Mouse (Mus musculus) heart, adult 8-10 months (tissue): ENCODE results near the gene St6galnac5. TPM values are rescaled to one million over a fixed set of nuclear protein-coding genes. Genes with fewer than 3 reads are reported as not detected.
"Not testable (repeated sequence)": the region's sequence is repeated elsewhere in the genome, so short reads cannot be mapped to it uniquely, and the experiment has no call there.

ENCODE experiments used
- DNase-seq: peaks from one replicate; pipeline ENCODE4 v3.0.0; 2022; ENCODE audit warnings: low spot score
- total RNA-seq, 4 experiments: library from RNA; stranded (reverse); gene quantifications; 2 replicates each; pipeline ENCODE4 v1.2.4; 2022

The St6galnac5 gene
- total RNA-seq, 4 experiments from 2014 or later: 0.19 TPM; not detected in 3

DNA sequence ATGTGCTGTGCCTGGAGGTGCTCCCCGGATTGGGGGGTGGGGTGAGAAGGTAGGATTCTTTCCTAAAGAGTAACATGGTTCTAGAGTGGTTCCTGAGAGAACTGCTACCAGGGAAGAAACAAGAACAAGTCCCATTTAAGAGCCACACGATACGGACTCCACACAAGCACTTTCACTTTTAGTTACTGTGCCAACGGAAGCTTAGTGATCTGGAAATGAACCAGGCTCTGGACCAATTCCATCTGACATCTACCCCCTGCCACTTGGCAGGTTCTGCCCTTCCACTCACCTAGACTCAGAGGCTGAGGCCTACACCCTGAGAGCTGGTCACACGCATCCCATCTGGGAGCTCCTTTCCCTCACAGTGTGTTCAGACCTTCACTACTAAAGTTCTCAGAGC lies 189.4 kb downstream of the St6galnac5 start:
- DNase-seq: no peak

DNA sequence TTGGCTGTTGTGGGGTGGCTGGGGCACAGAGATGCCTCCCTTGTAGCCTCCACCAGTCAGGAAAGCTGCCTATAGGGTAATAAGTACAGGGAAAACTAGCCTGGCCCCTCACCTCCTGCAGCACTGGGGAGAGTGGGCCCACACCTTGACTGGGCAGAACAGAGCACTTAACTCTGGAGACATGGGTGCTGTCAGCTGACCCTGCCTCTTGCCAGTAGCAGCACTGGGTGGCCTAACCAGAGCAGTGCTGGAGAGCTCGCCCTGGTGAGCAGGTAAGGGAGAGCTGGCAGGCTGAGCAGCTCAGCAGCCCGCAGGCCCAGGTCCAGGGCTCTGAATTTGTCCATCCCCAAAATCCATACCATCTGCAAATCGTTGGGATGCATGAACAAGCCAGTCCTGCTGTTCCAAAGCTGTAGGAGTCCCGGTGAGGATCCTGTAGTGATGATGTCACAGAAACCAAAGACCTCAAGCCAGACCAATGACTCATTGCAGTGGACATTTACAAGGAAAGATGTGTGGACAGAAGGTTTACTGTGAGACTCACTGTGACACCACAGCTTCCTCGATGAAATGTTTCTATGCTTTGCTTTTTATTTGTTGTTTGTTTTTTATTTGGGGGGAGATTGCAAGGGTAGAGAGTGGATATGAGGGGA lies 193.6 kb downstream of the St6galnac5 start:
- not testable (repeated sequence) for DNase-seq

DNA sequence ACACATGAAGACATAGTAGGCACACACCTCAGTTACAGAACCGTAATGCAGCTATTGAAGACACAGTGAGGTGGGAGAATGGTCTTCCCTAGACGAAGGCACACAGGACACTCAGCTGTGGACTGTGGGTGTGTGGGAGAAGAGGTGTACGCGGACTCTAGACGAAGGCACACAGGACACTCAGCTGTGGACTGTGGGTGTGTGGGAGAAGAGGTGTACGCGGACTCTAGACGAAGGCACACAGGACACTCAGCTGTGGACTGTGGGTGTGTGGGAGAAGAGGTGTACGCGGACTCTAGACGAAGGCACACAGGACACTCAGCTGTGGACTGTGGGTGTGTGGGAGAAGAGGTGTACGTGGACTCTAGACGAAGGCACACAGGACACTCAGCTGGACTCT lies 197.7 kb downstream of the St6galnac5 start:
- DNase-seq: not testable (repeated sequence)

DNA sequence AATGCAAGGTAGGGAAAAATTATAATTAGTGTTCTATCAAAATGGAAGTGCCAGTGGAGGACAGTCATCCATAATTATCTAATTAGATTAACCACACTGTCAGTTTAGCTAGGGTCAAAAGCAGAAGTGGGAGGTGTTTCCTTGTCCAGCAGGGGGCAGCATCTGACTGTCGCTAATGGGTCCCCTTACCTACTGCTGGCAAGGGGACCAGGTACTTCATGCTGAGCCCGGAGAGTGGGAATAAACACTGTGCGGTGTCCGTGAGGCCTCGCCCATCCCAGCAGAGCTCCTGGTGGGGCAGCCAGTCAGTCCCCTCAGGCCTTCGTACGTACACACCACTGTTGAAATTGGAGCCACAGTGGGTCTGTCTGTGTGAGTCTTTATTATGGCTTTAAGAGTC lies 198.3 kb downstream of the St6galnac5 start:
- DNase-seq: peak; percentile 45

DNA sequence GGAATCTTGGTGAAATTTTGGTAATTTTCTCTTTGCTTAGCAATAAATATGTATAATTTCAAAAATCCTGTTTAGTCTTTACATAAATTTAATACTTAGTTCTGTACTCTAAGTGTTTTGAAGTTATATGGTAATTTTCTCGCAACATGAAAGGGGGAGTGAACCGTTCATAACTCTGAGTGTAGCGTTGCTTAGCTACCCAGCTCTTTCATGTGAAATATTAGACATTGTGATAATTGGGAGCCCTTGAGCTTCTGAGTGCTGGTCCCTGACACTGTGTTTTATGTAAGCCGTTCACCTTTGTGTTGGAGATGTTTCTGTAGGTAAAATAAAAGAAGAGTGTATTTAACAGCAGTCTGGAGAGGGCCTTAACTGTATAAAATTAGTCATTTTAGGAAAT lies 202.2 kb downstream of the St6galnac5 start:
- no peak for DNase-seq

DNA sequence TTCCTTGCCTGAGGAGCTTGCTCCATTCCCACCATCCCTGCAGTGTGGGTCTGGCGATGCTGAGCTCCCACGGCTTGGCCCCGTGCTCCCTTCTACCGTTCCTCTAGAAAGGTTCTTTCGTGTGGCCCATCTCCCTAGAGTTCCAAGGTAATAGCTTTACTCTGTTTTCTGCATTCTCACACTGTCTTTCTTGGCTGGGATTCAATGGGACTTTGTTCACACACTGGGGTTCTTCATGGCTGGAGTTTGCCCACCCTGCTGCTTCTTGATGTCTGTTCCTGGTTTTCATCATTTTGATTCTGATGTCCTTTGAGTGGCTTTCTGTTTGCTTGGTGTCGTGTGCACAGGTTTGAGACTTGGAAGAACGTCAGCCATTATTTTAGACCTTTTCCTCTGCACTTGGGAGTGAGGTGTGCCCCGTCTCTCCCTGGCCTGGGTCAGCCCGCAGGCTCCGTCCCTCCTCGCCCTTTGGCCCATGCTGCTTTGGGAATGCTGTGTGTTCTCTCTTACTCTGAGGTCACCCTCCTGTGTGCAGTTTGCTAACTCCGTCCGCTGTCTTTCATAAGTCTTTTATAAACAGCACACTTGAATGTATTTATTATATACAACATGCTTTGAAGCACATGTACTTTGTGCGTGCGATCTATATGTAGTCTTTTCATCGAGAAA lies 205.0 kb downstream of the St6galnac5 start:
- no peak for DNase-seq

DNA sequence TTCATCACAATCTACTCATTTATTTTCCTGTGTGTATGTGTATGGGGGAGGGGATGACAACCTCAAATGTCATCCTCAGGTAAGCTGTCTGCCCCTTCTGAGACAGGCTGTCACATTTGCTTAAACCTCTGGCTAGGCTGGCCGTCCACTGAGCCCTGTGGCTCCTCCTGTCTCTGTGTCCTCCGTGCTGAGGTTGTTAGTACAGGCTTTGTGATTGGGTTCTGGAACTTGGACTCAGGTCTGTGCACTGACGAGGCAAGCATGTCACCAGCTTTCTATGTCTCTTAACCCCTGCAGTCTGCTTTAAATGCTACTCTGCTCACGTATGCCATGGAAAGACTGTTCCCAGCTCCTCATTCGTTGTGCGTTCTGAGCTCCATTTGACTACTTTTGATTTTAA lies 205.7 kb downstream of the St6galnac5 start:
- no peak for DNase-seq

DNA sequence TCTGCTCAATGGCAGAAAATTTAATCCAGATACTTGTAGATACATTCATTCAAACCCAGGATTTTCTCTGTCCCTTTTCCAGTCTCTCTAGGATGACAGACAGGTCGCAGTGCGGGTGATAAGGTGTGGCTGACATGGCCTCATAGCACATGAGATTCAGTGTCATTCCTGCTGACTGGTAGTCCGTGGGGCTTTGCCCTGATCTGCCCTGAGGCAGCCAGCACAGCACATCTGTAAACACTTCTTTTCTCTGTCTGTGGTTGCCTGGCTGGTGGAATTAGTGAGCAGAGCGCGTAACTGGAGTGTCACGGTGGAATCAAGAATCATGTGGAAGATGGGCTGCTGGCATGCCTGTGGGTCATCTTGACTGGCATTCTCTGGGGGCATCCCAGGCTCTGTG lies 212.0 kb downstream of the St6galnac5 start:
- DNase-seq: no peak

DNA sequence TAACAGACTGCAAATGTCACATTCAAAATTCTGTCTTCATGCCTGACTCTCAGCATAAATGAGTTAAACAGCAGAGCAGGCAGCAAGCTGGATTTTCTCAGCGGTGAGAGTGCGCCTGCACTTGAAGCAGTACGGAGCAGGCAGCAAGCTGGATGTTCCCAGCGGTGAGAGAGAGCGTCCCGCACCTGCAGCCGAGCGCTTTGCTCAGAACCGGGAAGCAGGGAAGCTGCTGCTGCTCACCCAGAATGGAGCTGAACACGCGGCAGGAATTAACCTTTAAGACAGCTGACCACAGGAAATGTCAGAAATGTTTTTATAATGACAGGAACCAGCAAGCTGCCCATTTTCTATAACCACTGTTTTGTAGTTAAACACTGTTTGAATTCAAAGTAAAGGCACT lies 214.6 kb downstream of the St6galnac5 start:
- no peak for DNase-seq
